18 mouse cellular contexts compared by ENCODE assay signal in the genomic region with DNA sequence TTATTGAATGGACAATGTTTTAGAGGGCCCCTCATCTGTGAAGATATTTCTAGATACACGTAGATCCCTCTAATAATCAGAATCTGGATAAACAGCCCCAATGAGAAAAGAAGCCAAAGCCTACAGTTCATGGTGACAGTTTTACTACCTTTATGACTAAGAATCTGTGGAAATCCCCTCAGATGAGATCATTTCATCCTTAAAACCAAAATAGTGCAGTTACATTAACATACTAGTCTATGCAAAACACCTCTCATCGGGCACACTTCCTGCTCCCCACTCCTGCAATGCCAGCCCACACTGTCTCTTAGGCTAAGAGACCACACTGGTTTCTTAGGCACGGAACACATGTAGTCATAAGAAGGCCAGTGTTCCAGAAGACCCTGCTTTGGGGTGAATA. TPM values are rescaled to one million over a fixed set of nuclear protein-coding genes. Genes with fewer than 3 reads are reported as not detected.
"Had no signal": no experiment of that assay in that cellular context is flagged by ENCODE, and none has a peak within 500 bp of the region (broad histone marks: within the 10 kb centered on the region; RNA-seq: fewer than 3 reads in every experiment).

No protein-coding gene starts in this region.

- H3K4me3 ChIP-seq: kidney, embryonic 15.5 days; left cerebral cortex, adult 2 months; limb, embryonic 10.5 days; liver, embryonic 15.5 days; midbrain, embryonic 10.5 days; neural tube, embryonic 12.5 days had no signal

- H3K4me1 ChIP-seq: kidney, embryonic 15.5 days; limb, embryonic 10.5 days; liver, embryonic 15.5 days; midbrain, embryonic 10.5 days; neural tube, embryonic 12.5 days had no signal

- H3K4me2 ChIP-seq: kidney, embryonic 15.5 days; liver, embryonic 11.5 days; liver, embryonic 15.5 days; neural tube, embryonic 12.5 days had no signal

- H3K27me3 ChIP-seq: kidney, embryonic 15.5 days; liver, embryonic 15.5 days; neural tube, embryonic 12.5 days had no signal

- ATAC-seq: lung, postnatal 0 days had no signal

- DNase-seq: kidney, postnatal 14 days; lung, adult 2 months; lung, postnatal 4 days; midbrain, embryonic 14.5 days; retina, postnatal 1 day; right cerebral cortex, postnatal 4 days; thymus, postnatal 4 days had no signal

- H3K9me3 ChIP-seq: kidney, embryonic 15.5 days; limb, embryonic 10.5 days; liver, embryonic 15.5 days; midbrain, embryonic 10.5 days; neural tube, embryonic 12.5 days had no signal

- H3K27ac ChIP-seq: kidney, embryonic 15.5 days; left cerebral cortex, adult 2 months; limb, embryonic 10.5 days; liver, embryonic 15.5 days; midbrain, embryonic 10.5 days; neural tube, embryonic 12.5 days had no signal

- H3K9ac ChIP-seq: kidney, embryonic 15.5 days; liver, embryonic 15.5 days; neural tube, embryonic 12.5 days had no signal

- H3K36me3 ChIP-seq: kidney, embryonic 15.5 days; limb, embryonic 10.5 days; liver, embryonic 15.5 days; midbrain, embryonic 10.5 days; neural tube, embryonic 12.5 days had no signal

RNA-seq across cellular contexts. Expression of a gene that starts 26.7 kb away (rescaled TPM):
- total RNA-seq: megakaryocyte, adult 5-6 weeks had no signal
- polyA plus RNA-seq: large intestine, adult 2 months; spleen, adult 2 months had no signal
